Mouse (Mus musculus): ENCODE results near the gene Cacnb1. TPM values are rescaled to one million over a fixed set of nuclear protein-coding genes. Genes with fewer than 3 reads are reported as not detected.

Cacnb1 gene
- polyA plus RNA-seq, 1 experiment from 2014 or later = 75.2 TPM

- peaks cover 26% of the 10 kb centered on the region for H3K4me1 ChIP-seq
- ATAC-seq (replicated peaks) = peak; percentile 89
- H3K9ac ChIP-seq = peak overlapping the region; percentile 88
- peak overlapping the region; percentile 90 for H3K27ac ChIP-seq
- peak overlapping the region; percentile 98 for H3K4me3 ChIP-seq
- peak overlapping the region; percentile 89 for H3K4me2 ChIP-seq
- no peaks in the 10 kb centered on the region for H3K36me3 ChIP-seq (replicated peaks)
- peaks cover 24% of the 10 kb centered on the region for H3K27me3 ChIP-seq (replicated peaks)
- H3K9me3 ChIP-seq = no peaks in the 10 kb centered on the region
- WGBS = under 1% methylated on average over 26 of the region's 26 CpGs
Observed at GRCm38 (mm10) chr11:97988530-97989096, 34.2 kb downstream of the Cacnb1 start.

GRCm38 (mm10) chr11:97987551-97988526 lies 35.0 kb downstream of the Cacnb1 start:
- peak overlapping the region; percentile 89 for H3K4me2 ChIP-seq
- H3K4me3 ChIP-seq = peak overlapping the region; percentile 98
- under 1% methylated on average over 42 of the region's 42 CpGs for WGBS
- peak; percentile 91 for ATAC-seq (replicated peaks)
- H3K27ac ChIP-seq = peak overlapping the region; percentile 90
- H3K4me1 ChIP-seq = peaks cover 26% of the 10 kb centered on the region
- H3K9ac ChIP-seq = peak overlapping the region; percentile 88
- H3K9me3 ChIP-seq = no peaks in the 10 kb centered on the region
- peaks cover 24% of the 10 kb centered on the region for H3K27me3 ChIP-seq (replicated peaks)
- H3K36me3 ChIP-seq (replicated peaks) = no peaks in the 10 kb centered on the region

DNA sequence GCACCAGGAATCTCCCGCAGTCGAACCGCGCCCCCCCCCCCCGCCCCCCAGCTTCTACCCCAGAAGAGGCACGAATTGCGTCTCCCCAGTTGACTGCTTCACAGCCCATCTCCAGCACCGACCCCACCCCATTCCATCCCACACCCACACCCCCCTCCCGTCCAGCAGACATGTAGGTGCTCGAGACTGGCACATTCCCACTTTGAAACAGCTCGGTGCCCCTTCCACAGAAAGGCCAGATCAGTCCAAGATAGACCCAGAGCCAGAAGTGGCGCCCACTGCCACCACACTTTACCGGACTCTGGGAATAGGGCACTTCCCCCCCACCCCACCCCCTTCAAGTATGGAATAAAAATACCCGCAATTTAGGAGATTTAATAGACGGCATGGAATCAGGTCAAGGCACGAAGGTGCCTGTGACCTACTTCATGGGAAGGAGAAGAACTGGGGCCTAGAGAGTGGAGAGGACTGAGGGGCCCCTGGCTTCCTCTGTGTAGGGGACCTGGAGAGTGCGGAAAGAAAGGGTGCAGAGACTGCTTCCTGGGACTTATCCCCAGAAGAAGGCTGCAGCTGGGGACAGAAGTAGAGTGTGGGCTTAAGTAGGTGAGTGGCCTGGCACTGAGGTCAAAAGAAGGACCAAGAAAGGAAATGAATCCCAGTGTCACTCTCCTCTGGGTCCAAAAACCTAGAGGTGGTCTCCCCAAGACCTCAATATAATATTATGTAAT lies 35.9 kb downstream of the Cacnb1 start:
- no peaks in the 10 kb centered on the region for H3K9me3 ChIP-seq
- no peaks in the 10 kb centered on the region for H3K36me3 ChIP-seq (replicated peaks)
- WGBS = 30% methylated on average over 14 of the region's 17 CpGs
- peak overlapping the region; percentile 81; the same call in 1 of the 2 replicates for H3K27ac ChIP-seq
- H3K4me2 ChIP-seq = peak overlapping the region; percentile 89
- H3K9ac ChIP-seq = peak overlapping the region; percentile 40; the same call in 1 of the 2 replicates
- H3K4me1 ChIP-seq = peaks cover 26% of the 10 kb centered on the region
- peak overlapping the region; percentile 98 for H3K4me3 ChIP-seq
- H3K27me3 ChIP-seq (replicated peaks) = peaks cover 24% of the 10 kb centered on the region
- ATAC-seq (replicated peaks) = no peak

GRCm38 (mm10) chr11:97985727-97986677 lies 36.8 kb downstream of the Cacnb1 start, which contains the start of gene Plxdc1:
Gene Plxdc1 (minus strand): TSS chr11:97986444.
- peaks cover 26% of the 10 kb centered on the region for H3K4me1 ChIP-seq
- H3K27me3 ChIP-seq (replicated peaks) = peaks cover 24% of the 10 kb centered on the region
- H3K9me3 ChIP-seq = no peaks in the 10 kb centered on the region
- WGBS = 2% methylated on average over 71 of the region's 74 CpGs
- H3K36me3 ChIP-seq (replicated peaks) = no peaks in the 10 kb centered on the region
- no peak for ATAC-seq (replicated peaks)
- H3K9ac ChIP-seq = peak within 1 kb of the TSS; percentile 40
- H3K27ac ChIP-seq = peak within 1 kb of the TSS; percentile 81; the same call in 1 of the 2 replicates
- peak within 1 kb of the TSS; percentile 89 for H3K4me2 ChIP-seq
- peak within 1 kb of the TSS; percentile 98 for H3K4me3 ChIP-seq

GRCm38 (mm10) chr11:97983983-97984382 lies 38.9 kb downstream of the Cacnb1 start:
- Histone ChIP-seq H3K9me3 (no peaks in the 10 kb centered on the region), H3K9ac (no peak overlapping the region), H3K27ac (no peak overlapping the region), H3K4me1 (peaks cover 11% of the 10 kb centered on the region; the same call in 1 of the 2 replicates), H3K36me3 (replicated peaks) (no peaks in the 10 kb centered on the region), H3K27me3 (replicated peaks) (peaks cover 24% of the 10 kb centered on the region), H3K4me2 (no peak overlapping the region), H3K4me3 (no peak overlapping the region)
- WGBS = 74% methylated on average over 1 of the region's 1 CpGs
- no peak for ATAC-seq (replicated peaks)

- Histone ChIP-seq H3K36me3 (replicated peaks) (no peaks in the 10 kb centered on the region), H3K4me1 (peaks cover 11% of the 10 kb centered on the region; the same call in 1 of the 2 replicates), H3K9me3 (no peaks in the 10 kb centered on the region), H3K27me3 (replicated peaks) (peaks cover 24% of the 10 kb centered on the region), H3K4me3 (no peak overlapping the region), H3K4me2 (no peak overlapping the region), H3K27ac (no peak overlapping the region), H3K9ac (no peak overlapping the region)
- 89% methylated on average over 3 of the region's 3 CpGs for WGBS
- no peak for ATAC-seq (replicated peaks)
Observed at GRCm38 (mm10) chr11:97983506-97983905, 39.3 kb downstream of the Cacnb1 start.

GRCm38 (mm10) chr11:97982721-97983120 lies 40.1 kb downstream of the Cacnb1 start:
- H3K9me3 ChIP-seq = no peaks in the 10 kb centered on the region
- H3K4me2 ChIP-seq = no peak overlapping the region
- H3K4me1 ChIP-seq = peaks cover 11% of the 10 kb centered on the region; the same call in 1 of the 2 replicates
- H3K27me3 ChIP-seq (replicated peaks) = peaks cover 24% of the 10 kb centered on the region
- WGBS = 91% methylated on average over 9 of the region's 9 CpGs
- no peaks in the 10 kb centered on the region for H3K36me3 ChIP-seq (replicated peaks)
- H3K4me3 ChIP-seq = no peak overlapping the region
- no peak overlapping the region for H3K9ac ChIP-seq
- no peak for ATAC-seq (replicated peaks)
- H3K27ac ChIP-seq = no peak overlapping the region

GRCm38 (mm10) chr11:97980531-97980966 lies 42.3 kb downstream of the Cacnb1 start:
- peaks cover 15% of the 10 kb centered on the region for H3K27me3 ChIP-seq (replicated peaks)
- H3K4me2 ChIP-seq = no peak overlapping the region
- H3K4me1 ChIP-seq = no peaks in the 10 kb centered on the region
- no peak for ATAC-seq (replicated peaks)
- no peaks in the 10 kb centered on the region for H3K9me3 ChIP-seq
- H3K9ac ChIP-seq = no peak overlapping the region
- no peak overlapping the region for H3K4me3 ChIP-seq
- H3K27ac ChIP-seq = no peak overlapping the region
- WGBS = 65% methylated on average over 9 of the region's 9 CpGs
- H3K36me3 ChIP-seq (replicated peaks) = no peaks in the 10 kb centered on the region

GRCm38 (mm10) chr11:97979824-97980495 lies 42.9 kb downstream of the Cacnb1 start:
- Histone ChIP-seq H3K4me2 (no peak overlapping the region), H3K4me1 (no peaks in the 10 kb centered on the region), H3K9me3 (no peaks in the 10 kb centered on the region), H3K36me3 (replicated peaks) (no peaks in the 10 kb centered on the region), H3K4me3 (no peak overlapping the region), H3K9ac (no peak overlapping the region), H3K27ac (no peak overlapping the region), H3K27me3 (replicated peaks) (peaks cover 10% of the 10 kb centered on the region)
- 69% methylated on average over 10 of the region's 10 CpGs for whole genome bisulfite sequencing
- no peak for ATAC-seq (replicated peaks)

GRCm38 (mm10) chr11:97978392-97978791 lies 44.4 kb downstream of the Cacnb1 start:
- Histone ChIP-seq H3K4me3 (no peak overlapping the region), H3K9me3 (no peaks in the 10 kb centered on the region), H3K36me3 (replicated peaks) (no peaks in the 10 kb centered on the region), H3K27me3 (replicated peaks) (no peaks in the 10 kb centered on the region), H3K4me1 (no peaks in the 10 kb centered on the region), H3K9ac (no peak overlapping the region), H3K4me2 (no peak overlapping the region), H3K27ac (no peak overlapping the region)
- 91% methylated on average over 13 of the region's 13 CpGs for WGBS
- no peak for ATAC-seq (replicated peaks)

DNA sequence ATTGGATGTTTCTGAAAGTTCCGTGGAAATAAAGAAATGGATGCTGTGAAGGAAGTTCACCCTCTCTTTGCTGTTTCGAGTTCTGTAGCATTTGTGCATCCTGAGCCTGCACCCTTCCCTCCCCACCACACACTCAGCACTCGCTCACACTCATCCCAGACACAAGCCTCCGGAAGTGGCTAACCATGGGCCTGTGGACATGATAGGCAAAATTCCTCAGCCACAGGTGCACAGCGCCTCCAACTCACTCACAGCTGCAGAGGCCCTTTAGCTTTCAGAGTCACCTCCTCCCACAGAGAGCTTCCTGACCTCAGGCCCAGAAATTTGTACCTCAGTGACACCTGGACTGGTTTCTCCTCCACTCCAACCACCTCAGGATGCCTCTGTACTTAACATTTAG lies 45.0 kb downstream of the Cacnb1 start:
- Histone ChIP-seq H3K27me3 (replicated peaks) (no peaks in the 10 kb centered on the region), H3K4me1 (no peaks in the 10 kb centered on the region), H3K27ac (no peak overlapping the region), H3K4me2 (no peak overlapping the region), H3K4me3 (no peak overlapping the region), H3K9me3 (no peaks in the 10 kb centered on the region), H3K36me3 (replicated peaks) (no peaks in the 10 kb centered on the region), H3K9ac (no peak overlapping the region)
- no peak for ATAC-seq (replicated peaks)
- WGBS = 76% methylated on average over 5 of the region's 5 CpGs
